Mouse (Mus musculus): ENCODE data around the gene Abhd12b. TPM values are rescaled to one million over a fixed set of nuclear protein-coding genes. Genes with fewer than 3 reads are reported as not detected.

Abhd12b gene
- 0.06 TPM in 1 of 2 replicates, not detected in the other for polyA plus RNA-seq (2015; fragmentation: Nextera tagmentation; extraction: Ambion mirVana)

- Histone ChIP-seq H3K4me2 (no peak within 1 kb of the TSS), H3K4me3 (no peak within 1 kb of the TSS), H3K36me3 (no peaks in the 10 kb centered on the region), H3K27ac (no peak within 1 kb of the TSS), H3K9ac (no peak within 1 kb of the TSS), H3K4me1 (replicated peaks) (0 out of 2 replicates have a peak, but pooled peaks cover 1% of the 10 kb centered on the region), H3K9me3 (replicated peaks) (no peaks in the 10 kb centered on the region), H3K27me3 (no peaks in the 10 kb centered on the region)
- WGBS = 63% methylated on average over 3 of the region's 3 CpGs
- ATAC-seq (replicated peaks; ENCODE audit: insufficient number of reproducible peaks, insufficient read depth, low FRiP score, low read depth) = no peak
Observed at GRCm38 (mm10) chr12:70153842-70154241, at the start of gene Abhd12b. Gene Abhd12b, plus strand, starts transcription at chr12:70154142.

DNA sequence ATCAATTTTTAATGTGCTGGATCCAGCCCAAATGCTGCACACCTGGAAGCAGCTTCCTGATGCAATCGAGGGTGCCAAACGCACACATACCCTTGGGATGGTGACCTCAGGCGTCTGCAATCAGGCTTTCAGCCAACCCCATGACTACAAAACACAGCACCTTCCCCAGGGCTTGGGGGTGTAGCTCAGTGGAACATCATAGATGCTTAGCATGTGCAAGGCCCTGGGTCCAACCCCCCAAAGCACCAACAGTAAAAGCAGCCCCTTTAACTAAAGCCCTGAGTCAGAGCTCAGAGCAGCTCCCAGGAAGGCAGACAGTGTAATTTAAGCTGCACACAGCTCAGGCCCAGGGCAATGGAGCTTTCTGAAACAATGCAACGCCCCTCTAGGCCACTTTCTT is 49.7 kb upstream of the Abhd12b start:
- H3K9me3 ChIP-seq (replicated peaks) = no peaks in the 10 kb centered on the region
- no peak overlapping the region for H3K4me3 ChIP-seq
- peaks cover 28% of the 10 kb centered on the region for H3K4me1 ChIP-seq (replicated peaks)
- peaks cover 5% of the 10 kb centered on the region; the same call in 1 of the 2 replicates for H3K36me3 ChIP-seq
- ATAC-seq (replicated peaks; ENCODE audit: insufficient number of reproducible peaks, insufficient read depth, low FRiP score, low read depth) = 0 out of 2 replicates have a peak, but pooled peaks have one; percentile 27
- H3K9ac ChIP-seq = no peak overlapping the region
- H3K27ac ChIP-seq = no peak overlapping the region
- H3K27me3 ChIP-seq = no peaks in the 10 kb centered on the region
- H3K4me2 ChIP-seq = no peak overlapping the region
- 51% methylated on average over 4 of the region's 4 CpGs for WGBS

- no peak for ATAC-seq (replicated peaks; ENCODE audit: insufficient number of reproducible peaks, insufficient read depth, low FRiP score, low read depth)
- Histone ChIP-seq H3K9me3 (replicated peaks) (no peaks in the 10 kb centered on the region), H3K9ac (no peak overlapping the region), H3K27me3 (no peaks in the 10 kb centered on the region), H3K4me3 (no peak overlapping the region), H3K4me1 (replicated peaks) (peaks cover 29% of the 10 kb centered on the region), H3K27ac (no peak overlapping the region), H3K36me3 (peaks cover 5% of the 10 kb centered on the region; the same call in 1 of the 2 replicates), H3K4me2 (no peak overlapping the region)
- WGBS = 57% methylated on average over 5 of the region's 5 CpGs
Observed at GRCm38 (mm10) chr12:70104776-70105420, 49.0 kb upstream of the Abhd12b start.

DNA sequence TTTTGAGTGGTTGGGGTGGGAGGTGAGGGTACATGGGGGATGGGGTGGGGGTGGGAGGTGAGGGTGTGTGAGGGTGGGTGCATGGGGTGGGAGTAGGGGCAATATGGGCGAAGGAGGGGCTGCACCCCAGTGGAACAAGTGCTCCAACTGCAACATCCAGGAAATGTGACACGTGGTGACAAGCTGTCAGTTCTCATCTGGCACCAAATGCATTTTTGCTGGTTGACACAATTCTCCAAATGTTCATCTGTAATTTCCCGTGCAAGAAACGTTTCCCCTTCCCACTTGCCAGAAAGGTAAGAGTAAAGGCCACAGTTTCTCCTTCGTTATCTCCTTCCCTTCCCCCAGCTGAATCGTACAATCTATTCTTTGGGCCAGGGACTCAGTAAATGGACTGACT is 48.1 kb upstream of the Abhd12b start:
- Histone ChIP-seq H3K9me3 (replicated peaks) (no peaks in the 10 kb centered on the region), H3K27me3 (no peaks in the 10 kb centered on the region), H3K36me3 (peaks cover 5% of the 10 kb centered on the region; the same call in 1 of the 2 replicates), H3K9ac (no peak overlapping the region), H3K4me1 (replicated peaks) (peaks cover 39% of the 10 kb centered on the region), H3K4me3 (no peak overlapping the region), H3K4me2 (no peak overlapping the region), H3K27ac (no peak overlapping the region)
- 42% methylated on average over 6 of the region's 6 CpGs for WGBS
- no peak for ATAC-seq (replicated peaks; ENCODE audit: insufficient number of reproducible peaks, insufficient read depth, low FRiP score, low read depth)

DNA sequence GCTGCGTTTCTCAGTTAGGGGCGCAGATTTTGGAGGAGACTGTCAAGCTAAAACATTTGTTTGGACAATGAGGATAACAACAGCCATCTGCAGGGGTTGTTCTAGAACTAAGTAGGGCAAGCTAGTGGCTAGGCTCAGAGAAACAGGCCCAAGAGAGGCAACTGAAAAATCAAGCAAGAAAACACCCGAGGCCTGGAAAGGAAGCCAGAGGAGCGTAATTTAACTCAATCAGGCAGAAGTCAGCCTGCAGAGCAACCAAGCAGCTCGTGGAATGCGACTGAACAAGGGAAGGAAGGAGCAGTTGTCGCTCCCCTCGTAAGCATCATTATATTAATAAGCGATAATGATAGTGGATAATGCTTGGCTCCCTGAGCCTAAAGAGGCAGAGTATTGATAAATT is 47.4 kb upstream of the Abhd12b start:
- Histone ChIP-seq H3K36me3 (peaks cover 2% of the 10 kb centered on the region; the same call in 1 of the 2 replicates), H3K27ac (no peak overlapping the region), H3K9me3 (replicated peaks) (no peaks in the 10 kb centered on the region), H3K4me2 (no peak overlapping the region), H3K27me3 (no peaks in the 10 kb centered on the region), H3K9ac (no peak overlapping the region), H3K4me1 (replicated peaks) (peaks cover 41% of the 10 kb centered on the region), H3K4me3 (no peak overlapping the region)
- WGBS = 74% methylated on average over 9 of the region's 9 CpGs
- no peak for ATAC-seq (replicated peaks; ENCODE audit: insufficient number of reproducible peaks, insufficient read depth, low FRiP score, low read depth)

DNA sequence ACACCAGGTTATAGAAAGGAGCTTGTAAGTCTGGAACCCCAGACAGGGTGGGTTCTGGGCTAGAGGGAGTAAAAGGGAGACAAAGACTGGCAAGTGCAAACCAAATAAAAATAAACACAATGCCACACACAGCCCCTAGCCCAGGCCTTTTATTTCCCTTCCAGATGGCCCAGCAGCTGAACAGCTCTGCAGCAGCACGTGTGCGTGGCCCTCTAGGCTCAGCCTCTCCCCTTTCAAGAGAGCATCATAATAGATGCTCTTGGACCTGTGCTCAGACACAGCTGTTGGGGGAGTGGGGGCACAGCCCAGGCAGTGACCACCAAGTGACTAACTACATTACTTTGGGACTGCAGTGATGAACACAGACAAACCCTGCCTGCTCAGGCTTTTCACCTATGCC is 45.8 kb upstream of the Abhd12b start:
- ATAC-seq (replicated peaks; ENCODE audit: insufficient number of reproducible peaks, insufficient read depth, low FRiP score, low read depth) = no peak
- no peaks in the 10 kb centered on the region for H3K9me3 ChIP-seq (replicated peaks)
- no peak overlapping the region for H3K4me2 ChIP-seq
- no peak overlapping the region for H3K4me3 ChIP-seq
- no peaks in the 10 kb centered on the region for H3K27me3 ChIP-seq
- H3K9ac ChIP-seq = no peak overlapping the region
- H3K36me3 ChIP-seq = no peaks in the 10 kb centered on the region
- H3K4me1 ChIP-seq (replicated peaks) = peaks cover 45% of the 10 kb centered on the region
- no peak overlapping the region for H3K27ac ChIP-seq
- 73% methylated on average over 2 of the region's 2 CpGs for WGBS

DNA sequence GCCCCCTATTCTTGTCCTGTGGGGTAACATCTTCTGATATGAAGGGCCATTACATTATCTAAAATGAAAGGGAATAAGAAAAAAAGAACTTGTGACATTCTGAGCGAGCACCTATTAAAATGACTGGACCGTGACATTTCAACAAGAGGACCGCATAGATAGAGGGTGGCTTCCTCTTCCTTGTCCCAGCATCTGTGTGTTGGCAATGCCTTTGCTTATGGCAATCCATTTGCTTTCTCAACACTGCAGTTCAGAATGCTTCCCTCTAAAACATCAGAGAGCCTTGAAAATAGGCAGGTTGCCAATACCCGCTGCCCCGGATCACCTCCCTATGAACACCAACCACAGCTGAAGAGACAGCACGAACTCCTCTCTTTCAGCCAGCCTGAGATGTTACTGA is 44.0 kb upstream of the Abhd12b start:
- Histone ChIP-seq H3K4me2 (peak overlapping the region; percentile 99), H3K4me3 (peak overlapping the region; percentile 96), H3K4me1 (replicated peaks) (peaks cover 34% of the 10 kb centered on the region), H3K9ac (no peak overlapping the region), H3K36me3 (no peaks in the 10 kb centered on the region), H3K9me3 (replicated peaks) (no peaks in the 10 kb centered on the region), H3K27ac (no peak overlapping the region), H3K27me3 (no peaks in the 10 kb centered on the region)
- ATAC-seq (replicated peaks; ENCODE audit: insufficient number of reproducible peaks, insufficient read depth, low FRiP score, low read depth) = no peak
- 49% methylated on average over 6 of the region's 6 CpGs for WGBS

DNA sequence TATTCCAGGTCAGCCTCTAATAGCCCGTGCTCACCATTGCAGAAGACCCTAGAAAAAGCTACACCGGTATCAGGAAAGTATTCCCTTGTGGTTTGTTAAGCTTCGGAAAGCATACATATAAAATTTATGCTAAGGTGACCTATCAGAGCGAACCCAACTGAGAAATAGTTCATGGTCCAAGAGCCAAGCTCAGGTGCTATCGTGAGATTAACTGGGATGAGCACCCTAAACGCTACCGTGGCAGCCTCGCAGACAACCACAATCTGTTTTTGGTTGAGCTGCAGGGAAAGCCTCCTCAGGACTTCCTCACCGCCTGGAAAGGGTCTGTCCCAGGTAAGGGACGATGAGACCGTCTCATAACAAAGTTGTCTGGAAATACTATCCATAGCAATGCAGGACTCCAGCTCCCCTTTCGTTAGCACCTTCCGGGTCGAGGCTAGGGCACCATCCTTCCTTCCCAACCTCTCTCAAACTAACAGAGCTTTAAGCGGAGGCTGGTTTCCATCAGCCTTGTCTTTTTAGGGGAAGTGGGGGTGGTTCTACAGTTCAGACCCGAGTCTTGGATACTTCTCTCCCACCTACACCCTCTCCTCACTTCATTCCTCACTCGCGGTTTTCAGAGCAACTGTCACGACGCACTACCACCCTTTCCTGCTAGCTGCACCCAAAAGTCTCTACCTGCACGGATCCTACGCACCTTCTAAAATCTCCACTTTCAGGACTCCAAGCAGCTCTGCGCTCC is 43.4 kb upstream of the Abhd12b start:
- Histone ChIP-seq H3K27ac (peak overlapping the region; percentile 92), H3K4me1 (replicated peaks) (peaks cover 27% of the 10 kb centered on the region), H3K36me3 (no peaks in the 10 kb centered on the region), H3K4me2 (peak overlapping the region; percentile 99), H3K4me3 (peak overlapping the region; percentile 96), H3K9me3 (replicated peaks) (no peaks in the 10 kb centered on the region), H3K9ac (peak overlapping the region; percentile 95), H3K27me3 (no peaks in the 10 kb centered on the region)
- 12% methylated on average over 23 of the region's 23 CpGs for WGBS
- no peak for ATAC-seq (replicated peaks; ENCODE audit: insufficient number of reproducible peaks, insufficient read depth, low FRiP score, low read depth)

DNA sequence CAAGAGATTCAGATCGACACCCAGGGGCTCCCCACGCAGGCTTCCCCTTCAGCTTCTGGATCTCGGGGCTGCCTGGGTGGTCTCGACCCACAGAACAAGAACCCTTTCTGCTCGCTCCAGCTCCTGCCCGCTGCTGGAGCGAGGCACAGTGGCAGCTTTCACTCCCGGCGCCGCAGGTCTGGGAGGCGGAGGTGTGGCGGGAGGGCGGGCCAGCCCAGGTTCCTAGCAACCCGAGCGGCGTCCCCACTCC is 42.9 kb upstream of the Abhd12b start:
- WGBS = 0% methylated on average over 16 of the region's 16 CpGs
- peak overlapping the region; percentile 99 for H3K4me2 ChIP-seq
- H3K4me1 ChIP-seq (replicated peaks) = peaks cover 22% of the 10 kb centered on the region
- ATAC-seq (replicated peaks; ENCODE audit: insufficient number of reproducible peaks, insufficient read depth, low FRiP score, low read depth) = no peak; the same call in 1 of the 2 replicates
- peak overlapping the region; percentile 92 for H3K27ac ChIP-seq
- no peaks in the 10 kb centered on the region for H3K27me3 ChIP-seq
- no peaks in the 10 kb centered on the region for H3K36me3 ChIP-seq
- peak overlapping the region; percentile 95 for H3K9ac ChIP-seq
- peak overlapping the region; percentile 96 for H3K4me3 ChIP-seq
- no peaks in the 10 kb centered on the region for H3K9me3 ChIP-seq (replicated peaks)

DNA sequence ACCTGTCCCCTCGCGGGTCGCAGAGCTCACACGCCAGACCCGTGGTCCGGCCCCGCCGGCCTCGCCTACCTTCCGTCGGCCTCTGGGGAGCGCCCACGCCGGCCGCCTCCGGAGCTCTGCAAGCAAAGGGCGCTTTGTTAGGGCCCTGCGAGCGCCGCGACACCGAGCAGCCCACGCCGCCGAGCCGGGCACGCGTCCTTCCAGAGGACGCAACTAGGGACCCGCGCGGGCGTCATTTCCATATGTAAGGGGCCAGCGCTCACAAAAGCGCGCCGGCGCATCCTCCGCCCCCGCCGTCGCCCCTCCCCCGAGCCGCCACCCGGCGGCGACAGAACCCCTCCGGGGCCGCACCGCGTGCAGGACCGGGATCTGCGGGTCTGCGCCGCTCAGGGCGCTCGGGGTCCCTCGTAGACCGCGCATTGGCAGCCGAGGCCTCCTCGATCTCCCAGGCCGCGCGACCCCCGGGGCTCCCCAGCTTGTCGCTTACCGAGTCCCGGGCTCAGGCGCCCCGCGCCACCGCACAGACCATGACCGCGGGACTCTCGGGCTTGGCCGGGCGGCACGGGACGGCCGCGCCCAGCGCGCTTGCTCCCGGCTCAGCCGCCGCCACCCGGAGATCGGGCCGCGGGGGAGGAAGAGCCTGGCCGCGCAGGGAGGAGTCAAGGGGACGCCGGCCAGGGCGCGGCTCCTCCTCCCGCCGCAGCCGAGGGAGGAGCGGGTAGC is 42.4 kb upstream of the Abhd12b start:
- peak overlapping the region; percentile 99 for H3K4me2 ChIP-seq
- H3K9ac ChIP-seq = peak overlapping the region; percentile 95
- H3K4me1 ChIP-seq (replicated peaks) = peaks cover 20% of the 10 kb centered on the region
- no peaks in the 10 kb centered on the region for H3K9me3 ChIP-seq (replicated peaks)
- H3K27ac ChIP-seq = peak overlapping the region; percentile 92
- ATAC-seq (replicated peaks; ENCODE audit: insufficient number of reproducible peaks, insufficient read depth, low FRiP score, low read depth) = peak; percentile 89
- H3K27me3 ChIP-seq = no peaks in the 10 kb centered on the region
- peak overlapping the region; percentile 96 for H3K4me3 ChIP-seq
- no peaks in the 10 kb centered on the region for H3K36me3 ChIP-seq
- WGBS = under 1% methylated on average over 89 of the region's 101 CpGs

DNA sequence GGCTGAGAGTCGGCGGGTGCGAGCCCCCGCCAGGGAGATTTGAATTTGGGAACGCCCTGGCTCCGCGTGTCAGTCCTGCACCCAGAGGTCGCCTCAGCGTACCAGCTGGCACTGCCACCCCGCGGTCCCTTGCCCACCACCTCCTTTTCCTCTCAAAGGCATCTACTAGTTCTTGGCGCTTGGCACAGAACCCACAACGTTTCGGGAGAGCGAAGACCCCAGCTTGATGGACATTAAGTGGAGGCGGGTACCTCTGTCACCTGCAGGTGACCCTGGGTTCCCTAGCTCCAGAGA is 41.9 kb upstream of the Abhd12b start:
- 2% methylated on average over 16 of the region's 16 CpGs for WGBS
- peak overlapping the region; percentile 95 for H3K9ac ChIP-seq
- no peaks in the 10 kb centered on the region for H3K9me3 ChIP-seq (replicated peaks)
- H3K4me1 ChIP-seq (replicated peaks) = peaks cover 20% of the 10 kb centered on the region
- H3K4me3 ChIP-seq = peak overlapping the region; percentile 96
- no peaks in the 10 kb centered on the region for H3K36me3 ChIP-seq
- no peaks in the 10 kb centered on the region for H3K27me3 ChIP-seq
- ATAC-seq (replicated peaks; ENCODE audit: insufficient number of reproducible peaks, insufficient read depth, low FRiP score, low read depth) = no peak
- H3K27ac ChIP-seq = peak overlapping the region; percentile 92
- H3K4me2 ChIP-seq = peak overlapping the region; percentile 99

Measured in heart, embryonic 15.5 days (tissue).